ENCODE assay signal across 11 mouse cellular contexts in genomic region chr13:59003807-59004173, GRCm38 (mm10).
DNase-seq lines count a peak whose midpoint lies in the region; ATAC-seq and TF ChIP-seq lines count a peak whose summit lies in the region.
"Had no signal": no experiment of that assay in that cellular context is flagged by ENCODE, and none has a peak within 500 bp of the region (broad histone marks: within the 10 kb centered on the region; RNA-seq: fewer than 3 reads in every experiment).

No protein-coding gene starts in this region.

- no peak overlapping the region for H3K9ac ChIP-seq in forebrain, embryonic 15.5 days (replicated peaks)
- no peak overlapping the region for H3K9ac ChIP-seq in forebrain, postnatal 0 days
- H3K9ac ChIP-seq: liver, embryonic 15.5 days had no signal

- H3K36me3 ChIP-seq in forebrain, embryonic 15.5 days: no peaks in the 10 kb centered on the region
- no peaks in the 10 kb centered on the region for H3K36me3 ChIP-seq in forebrain, postnatal 0 days (ENCODE audit: insufficient read depth)
- H3K36me3 ChIP-seq in macrophage (ENCODE audit: inconsistent target): no peaks in the 10 kb centered on the region
- H3K36me3 ChIP-seq: liver, embryonic 15.5 days had no signal

- H3K4me3 ChIP-seq in forebrain, embryonic 15.5 days: no peak overlapping the region
- H3K4me3 ChIP-seq in forebrain, postnatal 0 days (ENCODE audit: low read depth, low read length): no peak overlapping the region
- no peak overlapping the region for H3K4me3 ChIP-seq in left cerebral cortex, adult 2 months
- no peak overlapping the region for H3K4me3 ChIP-seq in macrophage (ENCODE audit: inconsistent target)
- H3K4me3 ChIP-seq: liver, embryonic 15.5 days had no signal

- no peak for ATAC-seq in forebrain, embryonic 15.5 days (replicated peaks)
- no peak for ATAC-seq in forebrain, postnatal 0 days
- ATAC-seq: Patski had no signal

- no peak overlapping the region for H3K4me2 ChIP-seq in forebrain, embryonic 15.5 days (replicated peaks)
- no peak overlapping the region for H3K4me2 ChIP-seq in forebrain, postnatal 0 days (ENCODE audit: low read depth)
- H3K4me2 ChIP-seq: liver, embryonic 15.5 days had no signal

- H3K27ac ChIP-seq in forebrain, embryonic 15.5 days (replicated peaks): peak overlapping the region; percentile 32; the same call in 1 of the 2 replicates
- no peak overlapping the region for H3K27ac ChIP-seq in forebrain, postnatal 0 days (ENCODE audit: low read depth, low read length)
- peak overlapping the region; percentile 66 for H3K27ac ChIP-seq in left cerebral cortex, adult 2 months
- peak overlapping the region; percentile 38; the same call in 1 of the 2 replicates for H3K27ac ChIP-seq in macrophage
- H3K27ac ChIP-seq: liver, embryonic 15.5 days had no signal

- no peaks in the 10 kb centered on the region for H3K9me3 ChIP-seq in forebrain, embryonic 15.5 days
- no peaks in the 10 kb centered on the region for H3K9me3 ChIP-seq in forebrain, postnatal 0 days (ENCODE audit: low read length)
- H3K9me3 ChIP-seq: liver, embryonic 15.5 days had no signal

- no peak for TF ChIP-seq POLR2A in brain, embryonic 14.5 days (IDR thresholded peaks at IDR 0.05; ENCODE audit: borderline replicate concordance, extremely low read depth, insufficient read depth, insufficient read length, poor library complexity, severe bottlenecking)

- TF ChIP-seq CTCF in forebrain, postnatal 0 days (IDR thresholded peaks at IDR 0.05; ENCODE audit: low read depth): no peak
- TF ChIP-seq CTCF in left cerebral cortex, adult 2 months (IDR thresholded peaks at IDR 0.05): no peak
- no peak for TF ChIP-seq CTCF in brain, embryonic 14.5 days (IDR thresholded peaks at IDR 0.05; ENCODE audit: borderline replicate concordance, extremely low read depth, insufficient read depth, insufficient read length)

- H3K4me1 ChIP-seq in forebrain, embryonic 15.5 days: peaks cover 32% of the 10 kb centered on the region
- H3K4me1 ChIP-seq in forebrain, postnatal 0 days (ENCODE audit: insufficient read depth): 0 out of 2 replicates have a peak, but pooled peaks cover 20% of the 10 kb centered on the region

- intact Hi-C loops in left cerebral cortex, adult 2 months (cut with DNase I): no loop called here
- intact Hi-C loops in left cerebral cortex, postnatal 10 days (cut with DNase I): no loop called here
- intact Hi-C loops in gastrocnemius, postnatal 14 days (cut with DNase I; ENCODE audit: low total_unique reads): no loop called here

- H3K27me3 ChIP-seq in forebrain, embryonic 15.5 days: no peaks in the 10 kb centered on the region
- no peaks in the 10 kb centered on the region for H3K27me3 ChIP-seq in forebrain, postnatal 0 days (ENCODE audit: insufficient read depth, low read length)
- H3K27me3 ChIP-seq: liver, embryonic 15.5 days; Patski had no signal

- 48% methylated on average over 6 of the region's 6 CpGs for WGBS in forebrain, embryonic 15.5 days
- 40% methylated on average over 6 of the region's 6 CpGs for WGBS in forebrain, postnatal 0 days
- WGBS in macrophage (ENCODE audit: missing documents): 10% methylated on average over 6 of the region's 6 CpGs

- no peaks in the 10 kb centered on the region for H3K79me2 ChIP-seq in macrophage (ENCODE audit: inconsistent target)

- DNase-seq in forebrain, postnatal 0 days: no peak
- DNase-seq in left cerebral cortex, adult 2 months (ENCODE audit: extremely low spot score in 1 of 2, low spot score in 2 of 2): no peak
- no peak for DNase-seq in left cerebral cortex, postnatal 10 days (ENCODE audit: extremely low spot score in 1 of 2, low spot score in 2 of 2)
- peak; percentile 55 for DNase-seq in brain, embryonic 14.5 days (ENCODE audit: low read depth)
- no peak for DNase-seq in right cerebral cortex, postnatal 14 days
- no peak for DNase-seq in gastrocnemius, postnatal 14 days
- DNase-seq: kidney, postnatal 10 days had no signal
